Mouse (Mus musculus) embryonic facial prominence, embryonic 13.5 days (tissue): ENCODE measurements at regions not wholly inside any gene's neighbourhood (a gene's known extent, or its start where the extent isn't known, plus 50 kb on each side); places are given as distances from the start of the nearest gene placed in this dataset.

Source experiments
- ATAC-seq: fragments of 200-750 bp; cut with Nextera tagmentation; 2 replicates; pipeline ENCODE4 v1.8.0; 2017; ENCODE audit warnings: low read depth; ENCODE audit not compliant: insufficient number of reproducible peaks, insufficient read depth, low FRiP score, low TSS enrichment
- H3K27ac ChIP-seq: fragments of 300-500 bp; sonication (generic); 2 replicates; pipeline ENCODE4 v1.5.1; 2015; ENCODE audit warnings: moderate library complexity, mild to moderate bottlenecking, inconsistent platforms
- H3K27me3 ChIP-seq: fragments of 300-500 bp; sonication (generic); 2 replicates; pipeline ENCODE4 v1.6.1; 2015; ENCODE audit warnings: mild to moderate bottlenecking, inconsistent platforms
- H3K36me3 ChIP-seq: fragments of 300-500 bp; sonication (generic); 2 replicates; pipeline ENCODE4 v1.6.1; 2015; ENCODE audit warnings: mild to moderate bottlenecking, inconsistent platforms
- H3K4me1 ChIP-seq: fragments of 300-500 bp; sonication (generic); 2 replicates; pipeline ENCODE4 v1.6.1; 2015; ENCODE audit warnings: inconsistent platforms
- H3K4me2 ChIP-seq: fragments of 300-500 bp; sonication (generic); 2 replicates; pipeline ENCODE4 v1.6.1; 2015; ENCODE audit warnings: moderate library complexity, mild to moderate bottlenecking, inconsistent platforms
- H3K4me3 ChIP-seq: fragments of 300-500 bp; sonication (generic); 2 replicates; pipeline ENCODE4 v1.5.1; 2015; ENCODE audit warnings: mild to moderate bottlenecking, inconsistent platforms
- H3K9ac ChIP-seq: fragments of 300-500 bp; sonication (generic); 2 replicates; pipeline ENCODE4 v1.6.1; 2015; ENCODE audit warnings: mild to moderate bottlenecking, inconsistent platforms
- H3K9me3 ChIP-seq: fragments of 300-500 bp; sonication (generic); 2 replicates; pipeline ENCODE4 v1.6.1; 2016; ENCODE audit warnings: inconsistent platforms
- WGBS: fragments of 180-500 bp; shearing (Covaris S2); methylation state at CpG from one replicate; pipeline ENCODE4 v1.1.7; 2015; ENCODE audit warnings: mixed read lengths; 5-methylcytosine and 5-hydroxymethylcytosine counted together

- no peaks in the 10 kb centered on the region for H3K27me3 ChIP-seq
- H3K36me3 ChIP-seq: no peaks in the 10 kb centered on the region
- no peak overlapping the region for H3K27ac ChIP-seq
- no peaks in the 10 kb centered on the region for H3K4me1 ChIP-seq
- H3K4me2 ChIP-seq: no peak overlapping the region
- no peaks in the 10 kb centered on the region for H3K9me3 ChIP-seq
- no peak overlapping the region for H3K9ac ChIP-seq
- no peak for ATAC-seq
- WGBS: 69% methylated on average over 6 of the region's 6 CpGs
- H3K4me3 ChIP-seq: no peak overlapping the region
Observed at GRCm38 (mm10) chr16:5445776-5446175, 190.0 kb upstream of the Eef2kmt start.

GRCm38 (mm10) chr16:5444785-5445184, 189.0 kb upstream of the Eef2kmt start:
- no peak for ATAC-seq
- no peaks in the 10 kb centered on the region for H3K4me1 ChIP-seq
- H3K9ac ChIP-seq: no peak overlapping the region
- no peak overlapping the region for H3K27ac ChIP-seq
- WGBS: 55% methylated on average over 2 of the region's 2 CpGs
- H3K4me2 ChIP-seq: no peak overlapping the region
- H3K9me3 ChIP-seq: no peaks in the 10 kb centered on the region
- no peak overlapping the region for H3K4me3 ChIP-seq
- H3K36me3 ChIP-seq: no peaks in the 10 kb centered on the region
- H3K27me3 ChIP-seq: no peaks in the 10 kb centered on the region

GRCm38 (mm10) chr16:5439717-5440116, 183.9 kb upstream of the Eef2kmt start:
- Histone ChIP-seq H3K9ac (no peak overlapping the region), H3K27ac (no peak overlapping the region), H3K36me3 (no peaks in the 10 kb centered on the region), H3K27me3 (no peaks in the 10 kb centered on the region), H3K4me1 (no peaks in the 10 kb centered on the region), H3K4me3 (no peak overlapping the region), H3K9me3 (no peaks in the 10 kb centered on the region), H3K4me2 (no peak overlapping the region)
- 83% methylated on average over 2 of the region's 2 CpGs for WGBS
- ATAC-seq: no peak

GRCm38 (mm10) chr16:5438405-5438804, 182.6 kb upstream of the Eef2kmt start:
- ATAC-seq: no peak
- Histone ChIP-seq H3K4me1 (no peaks in the 10 kb centered on the region), H3K4me2 (no peak overlapping the region), H3K9me3 (no peaks in the 10 kb centered on the region), H3K27ac (no peak overlapping the region), H3K4me3 (no peak overlapping the region), H3K36me3 (no peaks in the 10 kb centered on the region), H3K27me3 (no peaks in the 10 kb centered on the region), H3K9ac (no peak overlapping the region)
- 84% methylated on average over 2 of the region's 2 CpGs for WGBS

GRCm38 (mm10) chr16:5431689-5432088, 175.9 kb upstream of the Eef2kmt start:
- 75% methylated on average over 5 of the region's 5 CpGs for WGBS
- Histone ChIP-seq H3K4me1 (no peaks in the 10 kb centered on the region), H3K36me3 (no peaks in the 10 kb centered on the region), H3K27ac (no peak overlapping the region), H3K4me2 (no peak overlapping the region), H3K9ac (no peak overlapping the region), H3K27me3 (no peaks in the 10 kb centered on the region), H3K9me3 (no peaks in the 10 kb centered on the region), H3K4me3 (no peak overlapping the region)
- no peak for ATAC-seq

GRCm38 (mm10) chr16:5431111-5431510, 175.3 kb upstream of the Eef2kmt start:
- WGBS: 34% methylated on average over 3 of the region's 3 CpGs
- no peak for ATAC-seq
- H3K27ac ChIP-seq: no peak overlapping the region

GRCm38 (mm10) chr16:5429466-5429865, 173.7 kb upstream of the Eef2kmt start:
- Histone ChIP-seq H3K27me3 (no peaks in the 10 kb centered on the region), H3K9me3 (no peaks in the 10 kb centered on the region), H3K27ac (no peak overlapping the region), H3K4me3 (no peak overlapping the region), H3K36me3 (no peaks in the 10 kb centered on the region), H3K4me1 (no peaks in the 10 kb centered on the region), H3K9ac (no peak overlapping the region), H3K4me2 (no peak overlapping the region)
- no peak for ATAC-seq
- WGBS: 75% methylated on average over 2 of the region's 2 CpGs

More at GRCm38 (mm10) chr16:5431111-5431510, 175.3 kb upstream of the Eef2kmt start:
- no peaks in the 10 kb centered on the region for H3K4me1 ChIP-seq
- H3K36me3 ChIP-seq: no peaks in the 10 kb centered on the region
- no peak overlapping the region for H3K4me2 ChIP-seq
- no peaks in the 10 kb centered on the region for H3K9me3 ChIP-seq
- no peaks in the 10 kb centered on the region for H3K27me3 ChIP-seq
- no peak overlapping the region for H3K4me3 ChIP-seq
- H3K9ac ChIP-seq: no peak overlapping the region

GRCm38 (mm10) chr16:5425908-5426307, 170.1 kb upstream of the Eef2kmt start:
- no peaks in the 10 kb centered on the region for H3K9me3 ChIP-seq
- no peaks in the 10 kb centered on the region for H3K27me3 ChIP-seq
- no peak overlapping the region for H3K4me2 ChIP-seq
- ATAC-seq: no peak
- no peak overlapping the region for H3K9ac ChIP-seq
- no peak overlapping the region for H3K4me3 ChIP-seq
- no peak overlapping the region for H3K27ac ChIP-seq
- H3K4me1 ChIP-seq: no peaks in the 10 kb centered on the region
- no peaks in the 10 kb centered on the region for H3K36me3 ChIP-seq
- 72% methylated on average over 2 of the region's 2 CpGs for WGBS

GRCm38 (mm10) chr16:5422041-5422440, 166.3 kb upstream of the Eef2kmt start:
- no peak overlapping the region for H3K9ac ChIP-seq
- no peak overlapping the region for H3K4me3 ChIP-seq
- peaks cover 7% of the 10 kb centered on the region; the same call in 1 of the 2 replicates for H3K4me1 ChIP-seq
- WGBS: 63% methylated on average over 6 of the region's 6 CpGs
- H3K27ac ChIP-seq: no peak overlapping the region
- H3K9me3 ChIP-seq: no peaks in the 10 kb centered on the region
- H3K4me2 ChIP-seq: no peak overlapping the region
- no peaks in the 10 kb centered on the region for H3K36me3 ChIP-seq
- ATAC-seq: no peak
- no peaks in the 10 kb centered on the region for H3K27me3 ChIP-seq

GRCm38 (mm10) chr16:5421591-5421990, 165.8 kb upstream of the Eef2kmt start:
- 72% methylated on average over 5 of the region's 5 CpGs for WGBS
- peaks cover 7% of the 10 kb centered on the region; the same call in 1 of the 2 replicates for H3K4me1 ChIP-seq
- no peaks in the 10 kb centered on the region for H3K9me3 ChIP-seq
- ATAC-seq: no peak
- no peaks in the 10 kb centered on the region for H3K36me3 ChIP-seq
- H3K4me2 ChIP-seq: no peak overlapping the region
- no peak overlapping the region for H3K9ac ChIP-seq
- H3K27me3 ChIP-seq: no peaks in the 10 kb centered on the region
- H3K4me3 ChIP-seq: no peak overlapping the region
- no peak overlapping the region for H3K27ac ChIP-seq

GRCm38 (mm10) chr16:5419467-5419866, 163.7 kb upstream of the Eef2kmt start:
- Histone ChIP-seq H3K9ac (no peak overlapping the region), H3K36me3 (no peaks in the 10 kb centered on the region), H3K9me3 (no peaks in the 10 kb centered on the region), H3K27me3 (no peaks in the 10 kb centered on the region), H3K4me1 (peaks cover 7% of the 10 kb centered on the region; the same call in 1 of the 2 replicates), H3K4me2 (no peak overlapping the region), H3K4me3 (no peak overlapping the region), H3K27ac (no peak overlapping the region)
- ATAC-seq: no peak
- WGBS: 83% methylated on average over 3 of the region's 3 CpGs

- peaks cover 7% of the 10 kb centered on the region; the same call in 1 of the 2 replicates for H3K4me1 ChIP-seq
- H3K27ac ChIP-seq: peak overlapping the region; percentile 22; the same call in 1 of the 2 replicates
- whole genome bisulfite sequencing: 38% methylated on average over 4 of the region's 4 CpGs
- no peaks in the 10 kb centered on the region for H3K36me3 ChIP-seq
- no peak overlapping the region for H3K9ac ChIP-seq
- no peaks in the 10 kb centered on the region for H3K27me3 ChIP-seq
- no peak overlapping the region for H3K4me2 ChIP-seq
- no peaks in the 10 kb centered on the region for H3K9me3 ChIP-seq
- H3K4me3 ChIP-seq: no peak overlapping the region
- ATAC-seq: peak; percentile 69; the same call in 1 of the 2 replicates
Observed at GRCm38 (mm10) chr16:5418462-5419197, 162.8 kb upstream of the Eef2kmt start.
